Mouse (Mus musculus) ovary, adult 10 weeks (tissue): ENCODE results near the gene Sema3a. TPM values are rescaled to one million over a fixed set of nuclear protein-coding genes. Genes with fewer than 3 reads are reported as not detected.

Experiments used
- polyA plus RNA-seq: library from polyadenylated mRNA; stranded (reverse); fragments of 350-450 nt; fragmentation: Illumina TruSeq; extraction: RNeasy Lipid Tissue Mini Kit (QIAGEN cat#74804); gene quantifications from one replicate; pipeline ENCODE4 v1.2.3, GENCODE M21; 2014

Sema3a gene
- 11.1 TPM for polyA plus RNA-seq

DNA sequence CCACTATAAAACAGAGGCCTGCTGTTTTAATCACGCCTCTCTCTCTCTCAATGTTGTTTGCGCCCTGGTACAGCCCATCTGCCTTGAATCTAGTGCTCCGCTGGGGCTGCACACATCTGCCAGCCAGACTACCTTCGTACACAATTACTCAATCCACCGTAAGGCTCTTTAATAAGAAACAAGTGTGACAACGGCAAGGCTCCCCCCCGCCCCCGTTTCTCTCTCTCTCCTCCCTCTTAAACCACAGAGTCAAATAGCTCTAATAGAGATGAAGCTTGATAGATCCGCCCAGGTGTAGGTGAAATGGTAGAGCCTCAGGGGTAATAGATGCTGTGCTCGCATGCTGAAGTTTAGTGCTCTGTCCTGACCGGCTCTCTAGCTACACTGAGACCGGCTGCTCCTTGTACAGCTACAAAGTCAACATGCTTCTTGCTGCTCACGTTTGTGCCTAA lies at the start of gene Sema3a:
Gene Sema3a, plus strand, starts transcription at position 174 of the 452 bp plus-strand sequence.

